Mouse (Mus musculus) brain, adult 2 months (tissue): Measurements from ENCODE around the gene Npy.

Source experiments
- DNase-seq: peaks from one replicate; pipeline ENCODE4 v3.0.0; 2011; ENCODE audit warnings: low read depth, low spot score

Gene Npy

DNA sequence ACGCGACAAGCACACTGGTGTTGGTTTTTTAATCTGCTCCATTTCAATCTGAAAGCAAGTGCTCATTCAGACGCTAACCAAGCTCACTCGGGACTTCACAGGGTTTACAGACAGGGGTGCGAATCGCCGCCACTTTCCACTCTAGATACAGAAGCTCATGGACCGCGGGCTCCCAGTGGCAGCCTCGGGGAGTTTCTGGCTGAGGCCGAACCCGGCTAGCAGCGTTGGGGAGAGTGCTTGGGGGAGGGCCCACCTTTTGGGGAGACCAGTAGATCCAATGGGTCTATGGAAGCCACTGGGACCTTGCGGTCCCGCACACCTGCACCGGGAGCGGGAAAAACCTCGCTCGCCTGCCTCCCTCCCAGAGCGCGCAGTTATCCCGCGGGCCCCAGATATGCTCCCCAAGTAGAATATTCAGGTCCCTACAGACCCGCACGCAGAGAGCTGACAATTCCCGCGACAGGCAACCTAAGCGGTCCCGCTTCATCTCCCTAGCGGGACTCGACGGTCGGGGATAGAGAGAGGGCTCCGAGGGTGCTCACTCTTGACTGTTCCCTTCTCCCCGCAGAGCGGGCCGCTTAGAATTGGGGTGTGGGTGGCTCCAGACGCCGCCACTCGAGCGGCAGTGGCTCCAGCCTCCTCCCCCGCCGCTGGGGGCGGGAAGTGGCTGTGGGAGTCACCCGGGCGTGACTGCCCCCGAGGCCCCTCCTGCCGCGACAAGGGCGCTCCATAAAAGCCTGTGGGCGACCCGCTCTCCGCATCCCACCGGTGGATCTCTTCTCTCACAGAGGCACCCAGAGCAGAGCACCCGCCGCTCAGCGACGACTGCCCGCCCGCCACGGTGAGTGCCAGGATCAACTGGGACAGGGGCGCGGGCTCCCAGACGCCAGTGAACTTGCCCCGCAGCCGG is at the start of gene Npy:
Gene Npy, plus strand, starts transcription at position 750 of the 910 bp plus-strand sequence.
- no peak for DNase-seq

- peak; percentile 45 for DNase-seq
These were observed 47.5 kb upstream of the Npy start for GRCm38 (mm10) chr6:49775006-49775405.

DNA sequence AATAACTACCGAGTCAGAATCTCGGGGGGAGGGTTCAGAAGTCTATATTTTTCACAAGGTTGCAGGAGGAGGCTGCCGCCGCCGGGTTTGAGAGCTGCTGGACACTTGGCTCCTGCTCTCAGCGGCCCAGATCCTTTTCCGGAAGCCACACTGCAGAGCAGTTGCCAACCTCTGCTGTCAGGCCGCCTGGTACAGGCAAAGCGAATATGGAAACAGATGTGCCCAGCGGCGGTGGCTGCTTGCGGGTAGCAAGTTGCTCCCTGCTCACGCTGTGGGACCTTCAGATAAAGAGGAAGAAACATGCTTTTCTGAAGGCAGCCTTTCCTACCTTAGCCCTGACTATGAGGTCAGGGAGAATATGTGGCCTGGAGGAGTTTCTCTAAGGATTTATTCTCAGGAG is 44.4 kb upstream of the Npy start:
- DNase-seq, result peak; percentile 20

- DNase-seq, result peak; percentile 35
These were observed 43.8 kb upstream of the Npy start for GRCm38 (mm10) chr6:49778729-49779128.

GRCm38 (mm10) chr6:49779606-49780005 is 42.9 kb upstream of the Npy start:
- no peak for DNase-seq

DNA sequence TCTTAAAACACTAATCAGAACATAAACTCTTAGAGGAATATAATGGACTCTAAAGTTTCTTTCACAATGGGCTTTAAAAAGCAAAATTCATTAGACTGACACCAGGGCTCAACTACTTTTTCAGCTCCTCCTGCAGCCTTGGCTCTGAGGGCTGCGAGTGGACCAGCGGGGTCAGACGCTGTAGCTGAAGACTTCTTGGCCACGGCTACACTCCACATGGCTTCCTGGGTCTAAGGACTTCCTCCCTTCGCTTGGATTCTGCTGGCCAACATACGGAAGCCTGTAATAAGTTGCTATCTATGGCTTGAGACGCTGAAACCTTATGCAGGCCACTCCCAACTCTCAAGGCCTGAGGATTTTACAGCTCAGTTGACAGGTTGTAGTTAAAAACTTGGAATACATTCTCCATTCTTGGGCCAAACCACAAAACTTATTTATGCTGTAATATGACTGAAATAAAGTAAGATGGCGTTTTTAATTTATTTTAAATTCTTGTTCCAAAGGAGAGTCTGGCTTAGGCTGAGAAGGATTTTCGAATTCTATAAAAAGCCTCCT is 41.6 kb upstream of the Npy start:
- DNase-seq, result no peak

DNA sequence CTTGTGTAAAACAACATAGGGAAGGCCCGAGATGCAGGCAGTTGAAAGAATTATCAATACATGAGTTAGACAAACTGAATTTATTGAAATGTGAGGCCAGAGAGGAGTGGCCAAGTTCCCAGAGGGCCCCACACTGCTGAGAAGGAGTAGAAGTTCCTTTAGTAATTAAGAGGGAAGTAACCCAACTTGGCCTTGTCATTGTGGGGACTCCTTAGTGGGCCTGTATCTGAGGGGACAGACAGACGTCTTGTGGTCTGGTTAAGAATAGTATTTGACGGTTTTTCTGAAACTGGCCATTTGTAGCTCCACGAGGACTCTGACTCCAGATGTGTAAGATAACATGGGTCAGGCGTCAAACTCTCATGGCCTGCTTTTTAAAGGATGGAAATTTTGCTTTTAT is 40.7 kb upstream of the Npy start:
- no peak for DNase-seq

DNA sequence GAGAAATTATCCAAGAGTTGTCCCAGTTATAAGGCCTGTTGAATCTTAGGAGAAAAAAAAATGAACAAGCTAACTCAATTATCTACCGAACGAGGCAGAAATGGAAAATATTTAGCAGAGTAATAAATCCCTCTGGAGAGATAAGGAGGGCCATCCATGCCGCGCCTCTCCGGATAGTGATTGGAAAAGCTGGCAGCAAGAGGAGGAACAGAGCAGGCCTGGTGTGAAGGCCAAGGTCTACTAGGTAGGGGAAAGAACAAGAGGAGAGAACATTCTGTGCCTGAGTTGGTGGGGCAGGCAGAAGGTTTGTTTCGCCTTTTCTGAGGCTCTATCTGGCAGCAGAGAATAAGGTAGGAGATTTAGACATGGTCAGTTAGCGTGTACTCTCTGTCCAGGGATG is 39.8 kb upstream of the Npy start:
- no peak for DNase-seq

DNA sequence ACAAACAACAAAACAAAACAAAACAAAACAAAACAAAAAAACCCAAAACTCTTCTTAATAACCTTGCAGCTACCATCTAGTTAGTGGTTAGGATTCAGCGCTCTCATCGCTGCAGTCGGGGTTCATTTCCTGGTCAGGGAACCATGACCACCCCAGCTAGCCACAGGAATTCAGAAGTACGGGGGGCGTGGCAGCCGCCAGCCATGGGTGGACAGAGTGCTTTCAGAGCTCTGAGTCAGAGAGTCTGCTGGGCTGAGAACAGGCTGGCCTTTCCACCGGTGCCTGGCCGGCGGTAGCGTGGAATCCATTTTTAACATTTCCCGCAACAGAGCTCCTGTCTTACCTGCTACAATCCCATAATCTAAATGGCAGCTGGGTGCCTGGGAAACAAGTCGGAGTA is 30.0 kb upstream of the Npy start:
- no peak for DNase-seq

DNA sequence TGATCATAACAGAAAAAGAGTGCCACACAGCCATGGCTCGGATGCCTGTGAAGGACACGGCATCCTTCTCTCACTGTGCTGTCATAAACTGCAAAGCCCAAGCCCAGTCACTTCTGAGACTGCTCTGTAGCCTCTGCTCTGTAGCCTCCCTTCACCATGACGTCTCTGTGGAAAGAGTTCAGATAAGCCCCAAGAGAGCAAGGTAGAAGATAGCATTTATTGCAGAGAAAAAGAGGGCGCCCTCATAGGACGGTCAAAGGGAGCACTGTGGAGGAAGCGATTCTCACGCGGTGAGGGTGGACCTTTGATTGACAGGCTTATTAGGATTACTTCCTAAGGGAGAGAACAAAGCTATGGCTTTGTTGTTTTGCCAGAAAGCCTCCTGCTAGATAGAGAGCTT is 18.4 kb upstream of the Npy start:
- no peak for DNase-seq

- no peak for DNase-seq
These were observed 14.4 kb upstream of the Npy start for GRCm38 (mm10) chr6:49808076-49808475.

DNA sequence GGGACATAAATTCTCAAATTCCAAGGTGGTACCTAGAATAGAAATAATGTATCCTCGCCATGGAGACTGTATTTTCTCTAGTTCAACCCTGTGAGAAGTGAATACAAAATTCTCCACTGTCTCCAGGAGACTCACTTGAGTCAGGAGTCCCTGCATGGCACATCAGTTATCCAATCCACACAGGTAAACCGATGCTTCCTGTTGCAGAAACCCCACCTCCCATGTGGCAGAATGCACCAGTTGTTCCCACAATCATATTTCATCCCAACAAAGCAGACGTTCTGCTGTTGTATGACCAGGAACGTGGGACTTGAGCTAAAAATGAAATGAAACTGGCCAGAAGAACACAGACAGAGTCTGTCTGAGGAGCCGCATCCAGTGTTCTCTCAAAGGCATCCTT is 5.3 kb upstream of the Npy start:
- DNase-seq, result peak; percentile 29

DNA sequence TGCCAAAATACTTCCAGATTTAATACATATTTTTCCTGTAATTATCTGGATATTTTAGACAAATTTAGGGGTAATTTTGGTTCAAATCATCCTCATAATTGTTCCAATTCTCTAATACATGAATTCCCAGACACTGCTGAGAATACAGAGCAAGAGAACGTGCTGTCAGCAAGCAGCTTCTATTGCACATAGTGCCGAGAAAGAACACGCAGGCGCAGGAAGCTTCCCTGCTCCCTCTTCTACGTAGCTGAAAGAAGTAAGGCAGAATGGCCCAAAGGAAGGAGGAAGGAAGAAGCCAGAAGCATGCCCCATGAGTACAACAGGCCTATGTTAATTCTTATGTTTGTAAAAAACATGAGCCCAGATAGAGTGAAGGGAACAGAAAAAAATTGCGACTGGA is 4.9 kb upstream of the Npy start:
- peak; percentile 69 for DNase-seq

DNA sequence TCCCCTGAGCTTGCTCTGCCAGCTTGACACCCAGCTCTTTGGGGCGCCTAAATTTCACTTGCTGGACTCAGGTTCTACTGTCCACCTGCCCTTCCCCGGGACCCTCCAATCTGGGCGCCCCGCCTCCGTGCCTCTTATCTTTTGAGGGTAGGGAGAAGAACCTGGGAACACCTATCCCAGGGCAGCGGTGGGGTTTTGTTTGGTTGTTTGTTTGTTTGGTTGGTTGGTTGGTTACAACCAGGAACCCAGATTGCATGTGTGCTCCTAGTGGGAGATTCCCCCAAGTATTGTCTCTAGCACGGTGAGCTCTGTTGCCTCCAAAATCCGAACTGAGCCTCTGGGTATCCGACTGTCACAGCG is 341 bp downstream of the Npy start:
- no peak for DNase-seq

- DNase-seq, result no peak
These were observed 861 bp downstream of the Npy start for GRCm38 (mm10) chr6:49823371-49823770.

DNA sequence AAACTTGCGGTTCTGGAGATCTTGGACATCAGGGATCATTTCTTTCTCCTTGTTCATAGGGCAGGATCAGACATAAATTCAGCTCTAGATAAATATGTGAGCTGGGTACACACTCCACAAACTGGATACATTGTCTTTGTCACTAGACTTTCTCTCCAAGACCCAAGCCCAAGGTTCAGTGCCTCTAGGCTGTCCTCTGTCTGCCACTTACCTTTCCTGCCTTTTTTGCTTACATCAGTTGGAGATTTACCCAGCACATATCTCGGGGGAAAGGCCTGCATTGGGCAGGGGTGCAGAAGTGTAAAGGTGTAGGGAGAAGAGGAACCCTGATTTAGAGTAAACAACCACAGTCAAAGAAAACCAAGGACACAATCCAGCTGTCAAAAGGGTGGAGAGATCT is 1.3 kb downstream of the Npy start:
- DNase-seq, result no peak

DNA sequence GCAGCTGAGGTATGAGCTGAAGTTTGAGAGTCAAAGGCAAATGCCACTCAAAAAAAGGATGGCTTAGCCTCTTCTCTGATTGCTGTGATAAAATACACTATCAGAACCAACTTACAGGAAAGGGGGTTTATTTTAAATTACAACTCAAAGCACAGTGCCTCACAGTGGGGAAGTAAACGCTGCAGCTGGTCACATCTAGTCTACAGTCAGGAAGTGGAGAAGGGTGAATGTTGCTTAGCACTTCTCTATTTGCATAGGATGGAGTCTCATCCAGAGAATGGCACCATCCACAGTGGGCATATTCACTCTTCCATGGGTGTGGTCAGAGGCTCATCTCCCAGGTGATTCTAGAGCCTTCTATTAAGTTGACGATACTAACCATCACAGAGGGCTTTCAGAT is 9.1 kb downstream of the Npy start:
- DNase-seq, result no peak

DNA sequence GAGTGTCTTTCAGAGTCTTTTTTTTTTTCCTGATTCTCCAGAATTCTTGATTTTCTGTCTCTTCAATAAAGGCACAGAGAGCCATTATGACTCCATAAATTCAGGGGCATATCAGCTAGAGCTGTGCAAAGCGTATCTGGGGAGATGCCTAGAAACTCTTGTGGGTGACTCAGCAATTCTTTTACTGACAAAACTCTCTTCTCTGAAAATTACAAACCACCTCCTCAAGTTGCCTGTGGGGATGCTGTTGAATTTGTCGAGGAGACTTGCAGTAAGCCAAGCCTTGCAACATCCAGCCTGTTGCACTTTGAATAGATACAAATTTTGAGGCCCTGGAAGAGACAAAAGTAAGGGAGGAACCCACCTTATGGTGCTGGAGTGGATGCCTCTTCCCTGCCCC is 34.3 kb downstream of the Npy start:
- peak; percentile 66 for DNase-seq

- no peak for DNase-seq
These were observed 45.1 kb downstream of the Npy start for GRCm38 (mm10) chr6:49867571-49867970.

DNA sequence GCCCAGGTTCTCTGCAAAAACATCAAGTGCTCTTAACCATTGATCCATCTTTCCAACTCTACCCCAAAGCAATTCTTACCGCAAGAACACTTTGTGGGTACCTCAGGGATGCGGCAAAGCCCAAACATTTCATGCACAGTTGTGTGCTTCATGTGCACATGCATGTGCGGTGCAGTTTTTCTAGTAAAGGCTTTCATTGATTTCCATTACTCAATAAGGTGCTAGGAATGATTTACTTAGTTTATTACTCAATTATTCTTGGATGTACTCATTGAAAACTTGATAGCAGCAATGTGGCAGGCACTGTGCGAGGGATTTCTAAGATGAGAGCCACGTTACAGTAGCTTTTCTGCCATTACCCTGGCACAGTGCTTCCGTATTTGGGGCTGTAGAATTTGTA is 48.6 kb downstream of the Npy start:
- no peak for DNase-seq

GRCm38 (mm10) chr6:49873556-49873955 is 51.0 kb downstream of the Npy start:
- no peak for DNase-seq

DNA sequence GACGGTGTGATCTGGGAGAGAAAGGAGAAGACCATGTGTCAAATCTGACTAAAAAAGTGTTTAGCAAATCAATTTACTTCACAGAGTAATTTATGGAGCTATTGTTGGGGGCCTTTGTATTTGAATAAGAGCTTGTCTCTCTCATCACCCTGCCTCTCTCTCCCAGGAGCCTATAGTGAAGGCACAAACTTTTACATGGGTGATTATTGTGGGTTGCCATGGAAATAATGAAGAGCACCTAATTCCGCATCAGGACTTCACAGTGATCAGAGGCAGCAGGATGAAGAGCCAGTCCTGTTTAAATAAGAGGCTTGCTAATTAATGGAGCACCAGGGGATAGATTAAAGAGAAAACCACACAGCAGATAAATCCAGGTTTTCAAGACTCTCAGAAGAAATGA is 52.6 kb downstream of the Npy start:
- DNase-seq, result peak; percentile 9

- DNase-seq, result peak; percentile 18
These were observed 53.3 kb downstream of the Npy start for GRCm38 (mm10) chr6:49875791-49876190.
